8 mouse cellular contexts compared by ENCODE assay signal in genomic region chr11:53457372-53457954, GRCm38 (mm10). TPM values are rescaled to one million over a fixed set of nuclear protein-coding genes. Genes with fewer than 3 reads are reported as not detected.
DNase-seq lines count a peak whose midpoint lies in the region; ATAC-seq and TF ChIP-seq lines count a peak whose summit lies in the region.

No protein-coding gene starts in this region.

- 36% methylated on average over 29 of the region's 29 CpGs for WGBS in cerebellum, adult 2 months
- WGBS in forebrain, embryonic 12.5 days, result 5% methylated on average over 29 of the region's 29 CpGs
- 8% methylated on average over 29 of the region's 29 CpGs for WGBS in limb, embryonic 15.5 days
- 15% methylated on average over 29 of the region's 29 CpGs for WGBS in small intestine, adult 2 months

- peak overlapping the region; percentile 48 for H3K4me3 ChIP-seq in cerebellum, adult 2 months (replicated peaks; ENCODE audit: insufficient read depth, low read depth, low read length)
- H3K4me3 ChIP-seq in forebrain, embryonic 12.5 days (replicated peaks), result peak overlapping the region; percentile 47
- peak overlapping the region; percentile 58 for H3K4me3 ChIP-seq in limb, embryonic 15.5 days
- peak overlapping the region; percentile 68 for H3K4me3 ChIP-seq in small intestine, adult 2 months (ENCODE audit: low read depth, low read length)

- H3K9ac ChIP-seq in forebrain, embryonic 12.5 days, result peak overlapping the region; percentile 61
- peak overlapping the region; percentile 42 for H3K9ac ChIP-seq in limb, embryonic 15.5 days

- peaks cover 7% of the 10 kb centered on the region for H3K4me1 ChIP-seq in cerebellum, adult 2 months (ENCODE audit: control insufficient read depth, insufficient read depth, low read length)
- H3K4me1 ChIP-seq in forebrain, embryonic 12.5 days, result peaks cover 9% of the 10 kb centered on the region
- peaks cover 7% of the 10 kb centered on the region for H3K4me1 ChIP-seq in limb, embryonic 15.5 days
- peaks cover 8% of the 10 kb centered on the region; the same call in 1 of the 2 replicates for H3K4me1 ChIP-seq in small intestine, adult 2 months (ENCODE audit: control insufficient read depth, insufficient read depth, insufficient read length, low read length)

- TF ChIP-seq CTCF in cerebellum, adult 2 months (IDR thresholded peaks at IDR 0.05; ENCODE audit: borderline replicate concordance, insufficient read depth, low read depth, low read length), result no peak
- no peak for TF ChIP-seq CTCF in small intestine, adult 2 months (IDR thresholded peaks at IDR 0.05; ENCODE audit: extremely low read depth, insufficient read length, insufficient replicate concordance, low read depth, low read length)

- no peak overlapping the region for H3K27ac ChIP-seq in cerebellum, adult 2 months (ENCODE audit: insufficient read depth, low read length)
- no peak overlapping the region for H3K27ac ChIP-seq in forebrain, embryonic 12.5 days
- peak overlapping the region; percentile 47; the same call in 1 of the 2 replicates for H3K27ac ChIP-seq in limb, embryonic 15.5 days
- H3K27ac ChIP-seq in small intestine, adult 2 months (ENCODE audit: insufficient read depth, low read depth, low read length), result peak overlapping the region; percentile 1; the same call in 1 of the 2 replicates

- DNase-seq in cerebellum, adult 2 months, result no peak
- no peak for DNase-seq in cerebellum, adult 11-12 months
- DNase-seq in 3T3-L1 (ENCODE audit: low read depth, low spot score), result peak; percentile 37
- DNase-seq in cerebellum, postnatal 14 days, result no peak
- DNase-seq in ovary, adult 18-20 months (ENCODE audit: low spot score), result no peak

- H3K36me3 ChIP-seq in forebrain, embryonic 12.5 days (replicated peaks), result no peaks in the 10 kb centered on the region
- no peaks in the 10 kb centered on the region for H3K36me3 ChIP-seq in limb, embryonic 15.5 days
- no peaks in the 10 kb centered on the region for H3K36me3 ChIP-seq in small intestine, adult 2 months (ENCODE audit: control insufficient read depth, insufficient read depth, low read length)

- H3K4me2 ChIP-seq in forebrain, embryonic 12.5 days, result peak overlapping the region; percentile 81
- H3K4me2 ChIP-seq in limb, embryonic 15.5 days, result peak overlapping the region; percentile 85

- TF ChIP-seq POLR2A in cerebellum, adult 2 months (IDR thresholded peaks at IDR 0.05; ENCODE audit: borderline replicate concordance, insufficient read depth, low read length), result no peak
- TF ChIP-seq POLR2A in small intestine, adult 2 months (IDR thresholded peaks at IDR 0.05; ENCODE audit: low read depth, low read length), result no peak

- no peaks in the 10 kb centered on the region for H3K27me3 ChIP-seq in cerebellum, adult 2 months (ENCODE audit: control insufficient read depth, insufficient read depth, low read length)
- H3K27me3 ChIP-seq in forebrain, embryonic 12.5 days, result peaks cover 74% of the 10 kb centered on the region
- peaks cover 23% of the 10 kb centered on the region for H3K27me3 ChIP-seq in limb, embryonic 15.5 days
- no peaks in the 10 kb centered on the region for H3K27me3 ChIP-seq in small intestine, adult 2 months (ENCODE audit: control insufficient read depth, insufficient read depth, low read length)

- ATAC-seq in forebrain, embryonic 12.5 days (ENCODE audit: low FRiP score), result peak; percentile 46; the same call in 1 of the 2 replicates
- ATAC-seq in limb, embryonic 15.5 days (ENCODE audit: insufficient number of reproducible peaks, low FRiP score, low TSS enrichment, low read depth), result peak; percentile 31; the same call in 1 of the 2 replicates

- no peaks in the 10 kb centered on the region for H3K9me3 ChIP-seq in forebrain, embryonic 12.5 days
- H3K9me3 ChIP-seq in limb, embryonic 15.5 days, result no peaks in the 10 kb centered on the region

RNA-seq across cellular contexts. Expression of gene Shroom1, which starts 0.5 kb away (rescaled TPM):
- 7.7 and 8.8 TPM in 2 replicates for polyA plus RNA-seq in cerebellum, adult 2 months (2012; rRNA removed)
- 1.8 and 2.0 TPM in 2 replicates for polyA plus RNA-seq in forebrain, embryonic 12.5 days (2016; fragmentation: Nextera tagmentation; extraction: Ambion mirVana)
- 4.4 and 4.6 TPM in 2 replicates for polyA plus RNA-seq in limb, embryonic 15.5 days (2015; fragmentation: Nextera tagmentation; extraction: Ambion mirVana)
- 2.6 and 3.0 TPM in 2 replicates for polyA plus RNA-seq in small intestine, adult 2 months (2012; rRNA removed)

RNA-seq across cellular contexts. Expression of gene Gm10447, which starts 0.6 kb away (rescaled TPM):
- 0.06 TPM in 1 of 2 replicates, not detected in the other for polyA plus RNA-seq in cerebellum, adult 2 months (2012; rRNA removed)
- 0.13 and 0.14 TPM in 2 replicates for polyA plus RNA-seq in forebrain, embryonic 12.5 days (2016; fragmentation: Nextera tagmentation; extraction: Ambion mirVana)
- 0.10 TPM in 2 replicates for polyA plus RNA-seq in limb, embryonic 15.5 days (2015; fragmentation: Nextera tagmentation; extraction: Ambion mirVana)
- 0.04 TPM in 1 of 2 replicates, not detected in the other for polyA plus RNA-seq in small intestine, adult 2 months (2012; rRNA removed)

RNA-seq across cellular contexts. Expression of gene Gm9837, which starts 12.8 kb away (rescaled TPM):
- not detected in 2 replicates for polyA plus RNA-seq in cerebellum, adult 2 months (2012; rRNA removed)
- polyA plus RNA-seq in forebrain, embryonic 12.5 days (2016; fragmentation: Nextera tagmentation; extraction: Ambion mirVana), result not detected in 2 replicates
- polyA plus RNA-seq in limb, embryonic 15.5 days (2015; fragmentation: Nextera tagmentation; extraction: Ambion mirVana), result not detected in 2 replicates
- not detected in 2 replicates for polyA plus RNA-seq in small intestine, adult 2 months (2012; rRNA removed)

RNA-seq across cellular contexts. Expression of gene Gm9945, which starts 22.5 kb away (rescaled TPM):
- 0.65 and 1.6 TPM in 2 replicates for polyA plus RNA-seq in cerebellum, adult 2 months (2012; rRNA removed)
- polyA plus RNA-seq in forebrain, embryonic 12.5 days (2016; fragmentation: Nextera tagmentation; extraction: Ambion mirVana), result 0.29 TPM in 1 of 2 replicates, not detected in the other
- polyA plus RNA-seq in limb, embryonic 15.5 days (2015; fragmentation: Nextera tagmentation; extraction: Ambion mirVana), result not detected in 2 replicates
- polyA plus RNA-seq in small intestine, adult 2 months (2012; rRNA removed), result not detected in 2 replicates

RNA-seq across cellular contexts. Expression of gene Sowaha, which starts 22.6 kb away (rescaled TPM):
- 23.1 and 27.1 TPM in 2 replicates for polyA plus RNA-seq in cerebellum, adult 2 months (2012; rRNA removed)
- polyA plus RNA-seq in forebrain, embryonic 12.5 days (2016; fragmentation: Nextera tagmentation; extraction: Ambion mirVana), result 1.1 and 1.6 TPM in 2 replicates
- polyA plus RNA-seq in limb, embryonic 15.5 days (2015; fragmentation: Nextera tagmentation; extraction: Ambion mirVana), result 0.21 and 0.28 TPM in 2 replicates
- polyA plus RNA-seq in small intestine, adult 2 months (2012; rRNA removed), result 9.7 and 61.2 TPM in 2 replicates

Comparison
In these comparisons a context has a peak if more than half of its experiments do, and no peak if none do; other contexts are left out.
1. H3K27ac ChIP-seq: peak in limb, embryonic 15.5 days (single experiment) and small intestine, adult 2 months (single experiment); none in cerebellum, adult 2 months (single experiment) and forebrain, embryonic 12.5 days (single experiment).
2. Peak in every context shown above with its lines, with median percentiles within 50 percentile points of each other: H3K4me3 ChIP-seq.